Mouse (Mus musculus): ENCODE measurements around the gene Trim80. TPM values are rescaled to one million over a fixed set of nuclear protein-coding genes. Genes with fewer than 3 reads are reported as not detected.
"Not testable (repeated sequence)": the region's sequence is repeated elsewhere in the genome, so short reads cannot be mapped to it uniquely, and the experiment has no call there.

Gene Trim80
- polyA plus RNA-seq, 1 experiment from 2014 or later, result 0.10 TPM

- Histone ChIP-seq H3K36me3 (ENCODE audit: control insufficient read depth, insufficient read depth, low read length) (peaks cover 3% of the 10 kb centered on the region; the same call in 1 of the 2 replicates), H3K4me2 (replicated peaks; ENCODE audit: low read depth) (peak overlapping the region; percentile 73), H3K9me3 (ENCODE audit: control insufficient read depth, low read length) (no peaks in the 10 kb centered on the region), H3K27me3 (ENCODE audit: control insufficient read depth, insufficient read depth, low read length) (no peaks in the 10 kb centered on the region), H3K4me1 (replicated peaks; ENCODE audit: control insufficient read depth, insufficient read depth) (no peaks in the 10 kb centered on the region; the same call in 1 of the 2 replicates), H3K9ac (ENCODE audit: low read length) (peak overlapping the region; percentile 79), H3K4me3 (ENCODE audit: low read depth, low read length) (peak overlapping the region; percentile 68), H3K27ac (replicated peaks) (peak overlapping the region; percentile 93)
- no peak for TF ChIP-seq CTCF (IDR thresholded peaks at IDR 0.05; ENCODE audit: low read depth)
- no peak for TF ChIP-seq EP300 (optimal IDR thresholded peaks at IDR 0.05)
- ATAC-seq (ENCODE audit: low FRiP score, low TSS enrichment) (peak; percentile 17; the same call in 1 of the 2 replicates), DNase-seq (ENCODE audit: low spot score) (no peak)
- 19% methylated on average over 25 of the region's 25 CpGs for WGBS
Observed at GRCm38 (mm10) chr11:115490441-115491355, 50.4 kb downstream of the Trim80 start.

- TF ChIP-seq CTCF (IDR thresholded peaks at IDR 0.05; ENCODE audit: low read depth), result peak; percentile 86
- TF ChIP-seq EP300 (optimal IDR thresholded peaks at IDR 0.05), result no peak
- peak within 1 kb of the TSS; percentile 68 for H3K4me3 ChIP-seq (ENCODE audit: low read depth, low read length)
- no peaks in the 10 kb centered on the region for H3K9me3 ChIP-seq (ENCODE audit: control insufficient read depth, low read length)
- peak; percentile 93 for ATAC-seq (ENCODE audit: low FRiP score, low TSS enrichment)
- H3K4me1 ChIP-seq (replicated peaks; ENCODE audit: control insufficient read depth, insufficient read depth), result no peaks in the 10 kb centered on the region; the same call in 1 of the 2 replicates
- peak within 1 kb of the TSS; percentile 79 for H3K9ac ChIP-seq (ENCODE audit: low read length)
- WGBS, result under 1% methylated on average over 43 of the region's 43 CpGs
- peak within 1 kb of the TSS; percentile 93 for H3K27ac ChIP-seq (replicated peaks)
- peak; percentile 91 for DNase-seq (ENCODE audit: low spot score)
- no peaks in the 10 kb centered on the region for H3K27me3 ChIP-seq (ENCODE audit: control insufficient read depth, insufficient read depth, low read length)
- peak within 1 kb of the TSS; percentile 73 for H3K4me2 ChIP-seq (replicated peaks; ENCODE audit: low read depth)
- H3K36me3 ChIP-seq (ENCODE audit: control insufficient read depth, insufficient read depth, low read length), result peaks cover 3% of the 10 kb centered on the region; the same call in 1 of the 2 replicates
Observed at GRCm38 (mm10) chr11:115491356-115492083, 51.2 kb downstream of the Trim80 start, which contains the start of gene Nt5c. TSS of gene Nt5c (minus strand) at chr11:115491862.

GRCm38 (mm10) chr11:115492387-115492786 is 52.0 kb downstream of the Trim80 start:
- ATAC-seq (ENCODE audit: low FRiP score, low TSS enrichment) (no peak), DNase-seq (ENCODE audit: low spot score) (no peak)
- Histone ChIP-seq H3K4me2 (replicated peaks; ENCODE audit: low read depth) (peak overlapping the region; percentile 73), H3K9me3 (ENCODE audit: control insufficient read depth, low read length) (no peaks in the 10 kb centered on the region), H3K4me1 (replicated peaks; ENCODE audit: control insufficient read depth, insufficient read depth) (no peaks in the 10 kb centered on the region; the same call in 1 of the 2 replicates), H3K36me3 (ENCODE audit: control insufficient read depth, insufficient read depth, low read length) (peaks cover 3% of the 10 kb centered on the region; the same call in 1 of the 2 replicates), H3K27ac (replicated peaks) (no peak overlapping the region), H3K27me3 (ENCODE audit: control insufficient read depth, insufficient read depth, low read length) (no peaks in the 10 kb centered on the region), H3K4me3 (ENCODE audit: low read depth, low read length) (peak overlapping the region; percentile 68; the same call in 1 of the 2 replicates), H3K9ac (ENCODE audit: low read length) (0 out of 2 replicates have a peak overlapping the region, but pooled peaks have one; percentile 18)
- TF ChIP-seq EP300 (optimal IDR thresholded peaks at IDR 0.05) (no peak), CTCF (IDR thresholded peaks at IDR 0.05; ENCODE audit: low read depth) (no peak)
- 23% methylated on average over 6 of the region's 6 CpGs for WGBS

GRCm38 (mm10) chr11:115496559-115496958 is 56.2 kb downstream of the Trim80 start:
- H3K4me1 ChIP-seq (replicated peaks; ENCODE audit: control insufficient read depth, insufficient read depth); H3K4me3 ChIP-seq (ENCODE audit: low read depth, low read length); H3K9ac ChIP-seq (ENCODE audit: low read length); H3K9me3 ChIP-seq (ENCODE audit: control insufficient read depth, low read length); H3K27ac ChIP-seq (replicated peaks); ATAC-seq (ENCODE audit: low FRiP score, low TSS enrichment); H3K27me3 ChIP-seq (ENCODE audit: control insufficient read depth, insufficient read depth, low read length); DNase-seq (ENCODE audit: low spot score); H3K4me2 ChIP-seq (replicated peaks; ENCODE audit: low read depth): not testable (repeated sequence)
- H3K36me3 ChIP-seq (ENCODE audit: control insufficient read depth, insufficient read depth, low read length), result peaks cover 11% of the 10 kb centered on the region
- WGBS, result 82% methylated on average over 9 of the region's 9 CpGs

Small RNA genes lying within 50 kb of the gene (microRNA-seq; reads per million reads assigned to microRNA genes)
- gene Mir3968, result not detected

Other genes with a start within 250 kb of the Trim80 start
- not detected in 2 replicates for gene Grin2c, start 173.3 kb upstream of the Trim80 start, polyA plus RNA-seq (2015; fragmentation: Nextera tagmentation; extraction: Ambion mirVana)
- gene Fdxr, start 163.5 kb upstream of the Trim80 start, polyA plus RNA-seq (2015; fragmentation: Nextera tagmentation; extraction: Ambion mirVana), result 6.7 and 7.3 TPM in 2 replicates
- 1.3 and 1.5 TPM in 2 replicates for gene Fads6, start 142.9 kb upstream of the Trim80 start, polyA plus RNA-seq (2015; fragmentation: Nextera tagmentation; extraction: Ambion mirVana)
- gene Otop2, start 133.4 kb upstream of the Trim80 start, polyA plus RNA-seq (2015; fragmentation: Nextera tagmentation; extraction: Ambion mirVana), result 4.2 and 4.7 TPM in 2 replicates
- gene Ush1g, start 118.5 kb upstream of the Trim80 start, polyA plus RNA-seq (2015; fragmentation: Nextera tagmentation; extraction: Ambion mirVana), result 0.34 and 0.36 TPM in 2 replicates
- 20.5 and 21.0 TPM in 2 replicates for gene Otop3, start 105.8 kb upstream of the Trim80 start, polyA plus RNA-seq (2015; fragmentation: Nextera tagmentation; extraction: Ambion mirVana)
- 37.5 and 42.7 TPM in 2 replicates for gene Hid1, start 72.8 kb upstream of the Trim80 start, polyA plus RNA-seq (2015; fragmentation: Nextera tagmentation; extraction: Ambion mirVana)
- gene Cdr2l, start 58.6 kb upstream of the Trim80 start, polyA plus RNA-seq (2015; fragmentation: Nextera tagmentation; extraction: Ambion mirVana), result 3.9 and 4.1 TPM in 2 replicates
- gene Mrpl58, start 36.8 kb upstream of the Trim80 start, polyA plus RNA-seq (2015; fragmentation: Nextera tagmentation; extraction: Ambion mirVana), result 138 and 144 TPM in 2 replicates
- gene Atp5h, start 20.6 kb upstream of the Trim80 start, polyA plus RNA-seq (2015; fragmentation: Nextera tagmentation; extraction: Ambion mirVana), result 883 and 916 TPM in 2 replicates
- gene Kctd2, start 20.4 kb upstream of the Trim80 start, polyA plus RNA-seq (2015; fragmentation: Nextera tagmentation; extraction: Ambion mirVana), result 11.6 and 13.0 TPM in 2 replicates
- 14.4 and 17.3 TPM in 2 replicates for gene Slc16a5, start 21.9 kb downstream of the Trim80 start, polyA plus RNA-seq (2015; fragmentation: Nextera tagmentation; extraction: Ambion mirVana)
- gene Armc7, start 35.1 kb downstream of the Trim80 start, polyA plus RNA-seq (2015; fragmentation: Nextera tagmentation; extraction: Ambion mirVana), result 6.3 and 6.5 TPM in 2 replicates
- gene Nt5c, start 51.3 kb downstream of the Trim80 start, polyA plus RNA-seq (2015; fragmentation: Nextera tagmentation; extraction: Ambion mirVana), result 145 and 152 TPM in 2 replicates
- gene Jpt1, start 73.8 kb downstream of the Trim80 start, polyA plus RNA-seq (2015; fragmentation: Nextera tagmentation; extraction: Ambion mirVana), result 356 and 371 TPM in 2 replicates
- 533 and 539 TPM in 2 replicates for gene Sumo2, start 95.7 kb downstream of the Trim80 start, polyA plus RNA-seq (2015; fragmentation: Nextera tagmentation; extraction: Ambion mirVana)
- gene Nup85, start 123.9 kb downstream of the Trim80 start, polyA plus RNA-seq (2015; fragmentation: Nextera tagmentation; extraction: Ambion mirVana), result 44.6 and 47.2 TPM in 2 replicates
- 52.6 and 58.4 TPM in 2 replicates for gene Mrps7, start 163.4 kb downstream of the Trim80 start, polyA plus RNA-seq (2015; fragmentation: Nextera tagmentation; extraction: Ambion mirVana)
- 5.2 TPM in 2 replicates for gene Gga3, start 163.5 kb downstream of the Trim80 start, polyA plus RNA-seq (2015; fragmentation: Nextera tagmentation; extraction: Ambion mirVana)
- 48.9 and 52.3 TPM in 2 replicates for gene Mif4gd, start 172.4 kb downstream of the Trim80 start, polyA plus RNA-seq (2015; fragmentation: Nextera tagmentation; extraction: Ambion mirVana)
- gene Slc25a19, start 187.8 kb downstream of the Trim80 start, polyA plus RNA-seq (2015; fragmentation: Nextera tagmentation; extraction: Ambion mirVana), result 12.5 and 14.0 TPM in 2 replicates